Mouse (Mus musculus) C2C12 (cell line): ENCODE results near the gene Arfgap3.

Experiments
- CEBPB ChIP-seq: IDR thresholded peaks from one replicate; pipeline ENCODE4 v1.6.1; 2011; ENCODE audit warnings: low read depth, mild to moderate bottlenecking, control low read depth, moderate library complexity
- CTCF ChIP-seq: IDR thresholded peaks from one replicate; pipeline ENCODE4 v1.5.1; 2011; ENCODE audit not compliant: control insufficient read depth, insufficient read depth, insufficient read length
- FOSL1 ChIP-seq: IDR thresholded peaks from one replicate; pipeline ENCODE4 v1.8.0; 2011; ENCODE audit warnings: mild to moderate bottlenecking, low read length; ENCODE audit not compliant: poor library complexity, insufficient read depth, severe bottlenecking
- MAX ChIP-seq: IDR thresholded peaks from one replicate; pipeline ENCODE4 v1.6.1; 2011; ENCODE audit warnings: mild to moderate bottlenecking, control low read depth
- MYOD1 ChIP-seq: IDR thresholded peaks from one replicate; pipeline ENCODE4 v1.6.1; 2011; ENCODE audit warnings: low read depth; ENCODE audit not compliant: control insufficient read depth, insufficient read length
- MYOG ChIP-seq: IDR thresholded peaks from one replicate; pipeline ENCODE4 v1.6.1; 2011; ENCODE audit not compliant: control insufficient read depth, insufficient read length; ENCODE audit errors: extremely low read depth
- USF1 ChIP-seq: IDR thresholded peaks from one replicate; pipeline ENCODE4 v1.6.1; 2011; ENCODE audit warnings: low read depth, mild to moderate bottlenecking, control low read depth, moderate library complexity

DNA sequence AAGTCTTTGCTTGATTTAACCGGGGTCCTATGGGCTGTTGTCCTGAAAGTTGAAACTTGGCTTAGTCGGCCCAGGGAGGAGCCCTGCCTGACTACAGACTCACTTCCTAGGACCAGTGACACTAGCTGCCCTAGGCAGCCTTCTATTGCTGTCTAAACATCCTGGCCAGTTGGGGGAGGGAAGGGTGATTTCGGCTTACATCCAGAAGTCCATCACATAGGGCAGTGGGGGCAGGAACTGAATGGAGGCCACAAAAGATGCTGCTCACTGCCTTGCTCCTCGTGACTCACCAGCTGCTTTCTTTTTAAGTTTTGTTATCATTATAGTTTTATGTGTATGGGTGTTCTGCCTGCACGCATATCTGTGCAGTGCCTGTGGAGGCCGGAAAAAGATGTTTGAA lies 56.9 kb downstream of the Arfgap3 start:
- TF ChIP-seq CTCF, result no peak
- TF ChIP-seq MYOG, result no peak
- no peak for TF ChIP-seq FOSL1
- TF ChIP-seq MAX, result no peak
- no peak for TF ChIP-seq CEBPB
- peak; percentile 82 for TF ChIP-seq USF1
- TF ChIP-seq MYOD1, result peak; percentile 59
